Mouse (Mus musculus): ENCODE measurements around the gene Lrp1. TPM values are rescaled to one million over a fixed set of nuclear protein-coding genes. Genes with fewer than 3 reads are reported as not detected.

The Lrp1 gene
- total RNA-seq, 2 experiments from 2014 or later, result 288 to 310 TPM

DNA sequence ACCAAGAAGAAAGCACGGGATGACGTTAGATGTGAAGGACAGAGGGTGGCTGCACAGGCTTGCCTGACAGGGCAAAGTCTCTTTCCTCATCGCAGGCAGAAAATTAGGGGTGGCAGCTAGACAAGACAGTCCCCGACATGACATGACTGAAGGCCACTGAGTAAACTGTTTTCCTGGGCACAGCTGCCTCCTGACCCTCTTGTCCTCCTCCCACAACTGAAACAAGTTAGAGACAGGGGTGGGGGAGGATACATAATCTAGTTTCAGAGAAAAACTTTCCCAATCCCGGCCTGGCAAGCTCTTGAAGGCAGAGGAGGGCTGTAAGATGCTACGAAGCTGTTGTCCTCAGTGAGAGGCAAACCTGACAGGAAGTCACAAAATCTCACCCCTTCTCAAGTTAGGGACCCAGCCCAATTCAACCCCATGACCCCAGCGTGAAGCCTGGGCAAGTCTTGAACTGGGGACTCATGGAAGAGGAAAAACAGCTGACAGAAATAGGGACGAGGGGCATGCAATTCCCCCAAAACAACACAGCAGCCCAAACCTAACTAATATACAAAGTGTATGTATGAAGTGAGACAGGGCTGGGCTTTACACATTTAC lies 1.7 kb downstream of the Lrp1 start:
- Histone ChIP-seq H3K27ac (peak overlapping the region; percentile 99), H3K4me3 (peak overlapping the region; percentile 91)
- no peak for TF ChIP-seq CTCF (conservative IDR thresholded peaks at IDR 0.05)
- DNase-seq (ENCODE audit: low spot score in 2 of 2), result no peak

GRCm38 (mm10) chr10:127618173-127618572 lies 2.8 kb downstream of the Lrp1 start:
- Histone ChIP-seq H3K27ac (peak overlapping the region; percentile 99), H3K4me3 (peak overlapping the region; percentile 91)
- no peak for TF ChIP-seq CTCF (conservative IDR thresholded peaks at IDR 0.05)
- no peak for DNase-seq (ENCODE audit: low spot score in 2 of 2)

DNA sequence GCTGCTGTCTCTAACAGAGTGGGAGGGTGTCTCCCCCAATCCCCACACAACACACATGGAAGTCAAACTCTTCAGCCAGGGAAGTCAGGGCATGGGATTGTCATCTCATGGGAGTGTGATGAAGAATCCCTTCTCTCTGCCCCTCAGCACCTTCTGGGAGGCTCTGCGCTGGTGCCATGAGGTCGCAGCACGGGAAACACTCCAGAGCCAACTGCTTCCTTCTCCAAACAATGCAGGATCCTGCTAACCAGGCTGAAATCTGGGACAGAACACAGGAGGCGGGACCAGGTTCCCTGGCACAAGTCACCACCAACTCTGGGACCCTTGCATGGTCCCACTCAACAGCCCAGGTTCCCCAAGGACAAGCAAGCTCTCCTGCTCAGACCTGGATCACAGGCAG lies 3.7 kb downstream of the Lrp1 start:
- no peak for DNase-seq (ENCODE audit: low spot score in 2 of 2)
- H3K27ac ChIP-seq, result peak overlapping the region; percentile 99
- peak overlapping the region; percentile 91; the same call in 1 of the 2 replicates for H3K4me3 ChIP-seq
- TF ChIP-seq CTCF (conservative IDR thresholded peaks at IDR 0.05), result no peak

- DNase-seq (ENCODE audit: low spot score in 2 of 2), result no peak
- Histone ChIP-seq H3K27ac (peak overlapping the region; percentile 99), H3K4me3 (no peak overlapping the region)
- no peak for TF ChIP-seq CTCF (conservative IDR thresholded peaks at IDR 0.05)
Measured at GRCm38 (mm10) chr10:127616261-127616679, 4.7 kb downstream of the Lrp1 start.

DNA sequence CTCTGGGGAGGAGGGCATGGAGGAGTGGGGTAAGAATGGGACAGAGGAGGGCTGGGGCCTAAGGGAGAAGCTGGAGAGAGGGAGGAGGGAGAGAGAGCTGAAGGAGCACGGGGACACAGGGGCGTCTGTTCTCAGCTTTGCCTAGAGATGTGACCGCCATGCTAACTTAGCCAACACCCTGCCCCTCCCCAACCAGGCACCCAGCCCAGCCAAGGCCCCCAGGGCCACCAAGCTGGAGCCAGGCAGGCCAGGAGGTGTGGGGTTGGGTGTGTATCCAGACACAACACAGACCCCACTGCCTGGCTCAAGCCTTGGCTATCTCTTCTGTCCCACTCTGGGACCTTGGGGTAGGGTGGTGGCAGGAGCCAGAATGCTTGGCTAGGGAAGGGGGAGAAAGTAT lies 5.4 kb downstream of the Lrp1 start:
- DNase-seq (ENCODE audit: low spot score in 2 of 2), result peak in 1 of 2 experiments; percentile 51
- TF ChIP-seq CTCF (conservative IDR thresholded peaks at IDR 0.05), result no peak
- Histone ChIP-seq H3K4me3 (no peak overlapping the region), H3K27ac (peak overlapping the region; percentile 99)

DNA sequence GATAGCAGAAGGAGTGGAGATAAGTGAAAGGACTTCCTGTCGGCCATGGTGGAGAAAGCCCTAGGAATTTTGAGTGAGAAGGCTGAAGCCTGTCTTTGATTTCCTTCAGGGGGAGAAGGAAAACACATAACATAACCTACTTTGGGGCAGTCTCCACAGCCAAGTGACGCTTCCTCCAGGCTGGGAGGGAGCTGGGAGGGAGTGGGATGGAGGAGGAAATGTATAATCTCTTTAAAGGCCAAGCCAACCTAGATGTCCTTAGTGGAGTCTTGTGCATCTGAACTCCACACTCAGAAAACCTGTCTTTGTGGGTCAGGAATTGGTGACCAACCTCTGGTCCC lies 5.9 kb downstream of the Lrp1 start:
- no peak for DNase-seq (ENCODE audit: low spot score in 2 of 2)
- no peak overlapping the region for H3K4me3 ChIP-seq
- no peak for TF ChIP-seq CTCF (conservative IDR thresholded peaks at IDR 0.05)
- peak overlapping the region; percentile 99 for H3K27ac ChIP-seq

- no peak for TF ChIP-seq CTCF (conservative IDR thresholded peaks at IDR 0.05)
- peak overlapping the region; percentile 99 for H3K27ac ChIP-seq
- H3K4me3 ChIP-seq, result no peak overlapping the region
- DNase-seq (ENCODE audit: low spot score in 2 of 2), result peak in 1 of 2 experiments; percentile 73
Measured at GRCm38 (mm10) chr10:127614236-127615033, 6.5 kb downstream of the Lrp1 start.

GRCm38 (mm10) chr10:127612079-127612775 lies 8.7 kb downstream of the Lrp1 start:
- DNase-seq (ENCODE audit: low spot score in 2 of 2), result no peak
- peak overlapping the region; percentile 99; the same call in 1 of the 2 replicates for H3K27ac ChIP-seq
- TF ChIP-seq CTCF (conservative IDR thresholded peaks at IDR 0.05), result no peak
- no peak overlapping the region for H3K4me3 ChIP-seq

- Histone ChIP-seq H3K4me3 (no peak overlapping the region), H3K27ac (no peak overlapping the region)
- DNase-seq (ENCODE audit: low spot score in 2 of 2), result no peak
- TF ChIP-seq CTCF (conservative IDR thresholded peaks at IDR 0.05), result no peak
Measured at GRCm38 (mm10) chr10:127610066-127610415, 10.9 kb downstream of the Lrp1 start.

- no peak for TF ChIP-seq CTCF (conservative IDR thresholded peaks at IDR 0.05)
- Histone ChIP-seq H3K4me3 (no peak overlapping the region), H3K27ac (no peak overlapping the region)
- no peak for DNase-seq (ENCODE audit: low spot score in 2 of 2)
Measured at GRCm38 (mm10) chr10:127609415-127610065, 11.4 kb downstream of the Lrp1 start.

GRCm38 (mm10) chr10:127607059-127607458 lies 13.9 kb downstream of the Lrp1 start:
- no peak for DNase-seq (ENCODE audit: low spot score in 2 of 2)
- no peak overlapping the region for H3K27ac ChIP-seq
- TF ChIP-seq CTCF (conservative IDR thresholded peaks at IDR 0.05), result no peak
- H3K4me3 ChIP-seq, result no peak overlapping the region

DNA sequence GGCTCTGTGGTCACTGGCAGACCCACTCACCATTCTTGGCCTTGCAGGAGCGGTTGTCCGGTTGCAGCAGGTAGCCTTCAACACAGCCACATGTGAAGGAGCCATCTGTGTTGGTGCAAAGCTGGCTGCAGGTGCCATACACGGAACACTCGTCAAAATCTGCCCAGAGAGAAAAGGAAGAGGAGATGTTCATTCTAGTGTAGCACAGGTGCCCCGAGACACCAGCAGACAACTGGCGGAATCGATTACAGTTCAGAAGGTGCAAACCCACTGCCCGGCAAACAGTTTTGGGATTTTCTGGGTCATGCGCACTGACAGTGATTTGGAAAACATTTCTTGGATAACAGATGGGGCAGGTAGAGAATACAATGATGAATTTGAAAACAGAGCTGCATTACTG lies 15.2 kb downstream of the Lrp1 start:
- DNase-seq (ENCODE audit: low spot score in 2 of 2), result no peak
- Histone ChIP-seq H3K27ac (peak overlapping the region; percentile 12; the same call in 1 of the 2 replicates), H3K4me3 (no peak overlapping the region)
- no peak for TF ChIP-seq CTCF (conservative IDR thresholded peaks at IDR 0.05)

- TF ChIP-seq CTCF (conservative IDR thresholded peaks at IDR 0.05), result no peak
- DNase-seq (ENCODE audit: low spot score in 2 of 2), result no peak
- H3K4me3 ChIP-seq, result no peak overlapping the region
- peak overlapping the region; percentile 12; the same call in 1 of the 2 replicates for H3K27ac ChIP-seq
Measured at GRCm38 (mm10) chr10:127605251-127605547, 15.7 kb downstream of the Lrp1 start.

Data from layer of hippocampus, adult 2 months (tissue).